Mouse (Mus musculus) intestine, embryonic 16.5 days (tissue): ENCODE measurements around the gene 9030624G23Rik. TPM values are rescaled to one million over a fixed set of nuclear protein-coding genes. Genes with fewer than 3 reads are reported as not detected.
"Not testable (repeated sequence)": the region's sequence is repeated elsewhere in the genome, so short reads cannot be mapped to it uniquely, and the experiment has no call there.

Source experiments
- ATAC-seq: fragments of 200-750 bp; cut with Nextera tagmentation; 2 replicates; pipeline ENCODE4 v1.8.0; 2017; ENCODE audit warnings: moderate TSS enrichment, moderate library complexity
- H3K27ac ChIP-seq: fragments of 300-500 bp; sonication (generic); 2 replicates; pipeline ENCODE4 v1.5.1; 2014; ENCODE audit warnings: mild to moderate bottlenecking, low read length
- H3K27me3 ChIP-seq: fragments of 300-500 bp; sonication (generic); replicated peaks from 2 replicates; pipeline ENCODE4 v1.6.1; 2014; ENCODE audit warnings: low read length, control low read depth, mixed read lengths; ENCODE audit not compliant: control insufficient read depth, insufficient read depth
- H3K36me3 ChIP-seq: fragments of 300-500 bp; sonication (generic); 2 replicates; pipeline ENCODE4 v1.6.1; 2014; ENCODE audit warnings: low read length, control low read depth; ENCODE audit not compliant: control insufficient read depth, insufficient read depth
- H3K4me1 ChIP-seq: fragments of 300-500 bp; sonication (generic); 2 replicates; pipeline ENCODE4 v1.6.1; 2014; ENCODE audit warnings: low read length, control low read depth, mixed read lengths; ENCODE audit not compliant: control insufficient read depth, insufficient read depth
- H3K4me2 ChIP-seq: fragments of 300-500 bp; sonication (generic); 2 replicates; pipeline ENCODE4 v1.6.1; 2014; ENCODE audit warnings: low read depth, low read length, control low read depth
- H3K4me3 ChIP-seq: fragments of 300-500 bp; sonication (generic); 2 replicates; pipeline ENCODE4 v1.5.1; 2014; ENCODE audit warnings: mild to moderate bottlenecking, low read length
- H3K9ac ChIP-seq: fragments of 300-500 bp; sonication (generic); 2 replicates; pipeline ENCODE4 v1.6.1; 2014; ENCODE audit warnings: low read depth, low read length
- H3K9me3 ChIP-seq: fragments of 300-500 bp; sonication (generic); 2 replicates; pipeline ENCODE4 v1.6.1; 2016; ENCODE audit warnings: low read length, control low read depth; ENCODE audit not compliant: control insufficient read depth
- WGBS: fragments of 180-500 bp; shearing (Covaris S2); extraction: QIAGEN DNeasy Blood & Tissue Kit; methylation state at CpG from one replicate; pipeline ENCODE4 v1.1.7; 2014; 5-methylcytosine and 5-hydroxymethylcytosine counted together
- polyA plus RNA-seq: library from polyadenylated mRNA; unstranded; fragments of >200 nt; fragmentation: Nextera tagmentation; extraction: Ambion mirVana; gene quantifications from 2 replicates; pipeline ENCODE4 v1.2.1, GENCODE M21; 2015

The 9030624G23Rik gene
- polyA plus RNA-seq = 1.4 and 1.6 TPM in 2 replicates

- peak within 1 kb of the TSS; percentile 60; the same call in 1 of the 2 replicates for H3K9ac ChIP-seq
- WGBS = under 1% methylated on average over 36 of the region's 39 CpGs
- peak; percentile 72 for ATAC-seq
- peak within 1 kb of the TSS; percentile 38 for H3K4me2 ChIP-seq
- H3K27ac ChIP-seq, H3K27me3 ChIP-seq, H3K36me3 ChIP-seq, H3K9me3 ChIP-seq, H3K4me1 ChIP-seq: not testable (repeated sequence)
- H3K4me3 ChIP-seq = peak within 1 kb of the TSS; percentile 56
Observed at GRCm38 (mm10) chr12:24097108-24097520, at the start of gene 9030624G23Rik. TSS of gene 9030624G23Rik (minus strand) at chr12:24097246.

- not testable (repeated sequence) for H3K4me1 ChIP-seq, ATAC-seq, H3K4me3 ChIP-seq, H3K4me2 ChIP-seq, H3K9ac ChIP-seq, H3K9me3 ChIP-seq, H3K36me3 ChIP-seq, H3K27ac ChIP-seq, H3K27me3 ChIP-seq
- 94% methylated on average over 2 of the region's 5 CpGs for WGBS
Observed at GRCm38 (mm10) chr12:24083096-24083495, 13.9 kb downstream of the 9030624G23Rik start.
